Mouse (Mus musculus) midbrain, embryonic 13.5 days (tissue): Measurements from ENCODE around the gene Snd1. TPM values are rescaled to one million over a fixed set of nuclear protein-coding genes. Genes with fewer than 3 reads are reported as not detected.

Source experiments
- ATAC-seq: fragments of 200-750 bp; cut with Nextera tagmentation; 2 replicates; pipeline ENCODE4 v1.8.0; 2017; ENCODE audit warnings: mild to moderate bottlenecking, moderate TSS enrichment, moderate library complexity
- H3K27ac ChIP-seq: fragments of 300-500 bp; sonication (generic); 2 replicates; pipeline ENCODE4 v1.5.1; 2015; ENCODE audit warnings: inconsistent platforms, mild to moderate bottlenecking, moderate library complexity
- H3K27me3 ChIP-seq: fragments of 300-500 bp; sonication (generic); 2 replicates; pipeline ENCODE4 v1.6.1; 2015; ENCODE audit warnings: mild to moderate bottlenecking, inconsistent platforms
- H3K36me3 ChIP-seq: fragments of 300-500 bp; sonication (generic); 2 replicates; pipeline ENCODE4 v1.6.1; 2015; ENCODE audit warnings: mild to moderate bottlenecking, inconsistent platforms
- H3K4me1 ChIP-seq: fragments of 300-500 bp; sonication (generic); replicated peaks from 2 replicates; pipeline ENCODE4 v1.6.1; 2015; ENCODE audit warnings: inconsistent platforms
- H3K4me2 ChIP-seq: fragments of 300-500 bp; sonication (generic); replicated peaks from 2 replicates; pipeline ENCODE4 v1.6.1; 2015; ENCODE audit warnings: moderate library complexity, mild to moderate bottlenecking, inconsistent platforms
- H3K4me3 ChIP-seq: fragments of 300-500 bp; sonication (generic); replicated peaks from 2 replicates; pipeline ENCODE4 v1.5.1; 2015; ENCODE audit warnings: mild to moderate bottlenecking, inconsistent platforms
- H3K9ac ChIP-seq: fragments of 300-500 bp; sonication (generic); replicated peaks from 2 replicates; pipeline ENCODE4 v1.6.1; 2015; ENCODE audit warnings: mild to moderate bottlenecking, inconsistent platforms
- H3K9me3 ChIP-seq: fragments of 300-500 bp; sonication (generic); 2 replicates; pipeline ENCODE4 v1.6.1; 2016; ENCODE audit warnings: mild to moderate bottlenecking, inconsistent platforms
- WGBS: fragments of 180-500 bp; shearing (Covaris S2); methylation state at CpG from one replicate; pipeline ENCODE4 v1.1.7; 2015; 5-methylcytosine and 5-hydroxymethylcytosine counted together
- polyA plus RNA-seq: library from polyadenylated mRNA; unstranded; fragments of >200 nt; fragmentation: Nextera tagmentation; extraction: Ambion mirVana; gene quantifications from 2 replicates; pipeline ENCODE4 v1.2.1, GENCODE M21; 2015

The Snd1 gene
- polyA plus RNA-seq, 1 experiment from 2014 or later = 86.5 TPM

DNA sequence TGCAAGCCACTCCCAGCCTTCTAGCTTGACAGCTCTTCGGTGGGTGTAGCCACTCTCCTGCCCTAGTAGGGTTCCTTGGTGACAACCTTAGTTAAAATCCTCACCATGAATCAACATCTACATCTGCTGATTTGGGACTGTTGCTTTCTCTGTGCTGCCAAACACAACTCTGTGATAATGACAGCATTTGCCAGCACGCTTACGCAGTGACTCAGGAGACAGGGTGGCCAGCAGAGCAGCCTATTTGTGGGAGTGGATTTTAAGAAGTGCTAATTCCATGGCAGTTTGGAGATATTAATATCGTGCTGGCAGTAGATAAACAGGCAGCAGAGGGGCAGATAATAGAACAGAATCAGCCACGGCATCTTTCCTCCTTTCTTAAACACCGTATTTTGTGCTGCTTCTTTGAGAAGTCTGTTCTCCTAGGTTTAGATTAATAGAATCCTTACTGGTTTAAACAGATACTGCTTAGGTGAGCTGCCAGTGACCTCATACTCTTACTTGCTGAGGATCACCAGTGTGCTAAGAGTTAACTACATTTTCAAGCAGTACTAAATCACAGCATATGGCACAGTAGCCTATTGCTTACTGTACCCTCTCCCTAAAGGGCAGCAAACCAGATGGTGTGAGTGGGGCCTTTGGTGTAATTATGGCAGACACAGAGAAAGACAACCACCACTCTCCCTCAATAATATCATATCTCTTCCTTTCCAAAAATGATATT is 230.6 kb downstream of the Snd1 start:
- Histone ChIP-seq H3K9ac (no peak overlapping the region), H3K27ac (peak overlapping the region; percentile 55), H3K9me3 (no peaks in the 10 kb centered on the region), H3K27me3 (no peaks in the 10 kb centered on the region), H3K4me3 (no peak overlapping the region), H3K36me3 (0 out of 2 replicates have a peak, but pooled peaks cover 3% of the 10 kb centered on the region), H3K4me1 (peaks cover 47% of the 10 kb centered on the region), H3K4me2 (no peak overlapping the region)
- 77% methylated on average over 6 of the region's 6 CpGs for WGBS
- ATAC-seq = no peak

DNA sequence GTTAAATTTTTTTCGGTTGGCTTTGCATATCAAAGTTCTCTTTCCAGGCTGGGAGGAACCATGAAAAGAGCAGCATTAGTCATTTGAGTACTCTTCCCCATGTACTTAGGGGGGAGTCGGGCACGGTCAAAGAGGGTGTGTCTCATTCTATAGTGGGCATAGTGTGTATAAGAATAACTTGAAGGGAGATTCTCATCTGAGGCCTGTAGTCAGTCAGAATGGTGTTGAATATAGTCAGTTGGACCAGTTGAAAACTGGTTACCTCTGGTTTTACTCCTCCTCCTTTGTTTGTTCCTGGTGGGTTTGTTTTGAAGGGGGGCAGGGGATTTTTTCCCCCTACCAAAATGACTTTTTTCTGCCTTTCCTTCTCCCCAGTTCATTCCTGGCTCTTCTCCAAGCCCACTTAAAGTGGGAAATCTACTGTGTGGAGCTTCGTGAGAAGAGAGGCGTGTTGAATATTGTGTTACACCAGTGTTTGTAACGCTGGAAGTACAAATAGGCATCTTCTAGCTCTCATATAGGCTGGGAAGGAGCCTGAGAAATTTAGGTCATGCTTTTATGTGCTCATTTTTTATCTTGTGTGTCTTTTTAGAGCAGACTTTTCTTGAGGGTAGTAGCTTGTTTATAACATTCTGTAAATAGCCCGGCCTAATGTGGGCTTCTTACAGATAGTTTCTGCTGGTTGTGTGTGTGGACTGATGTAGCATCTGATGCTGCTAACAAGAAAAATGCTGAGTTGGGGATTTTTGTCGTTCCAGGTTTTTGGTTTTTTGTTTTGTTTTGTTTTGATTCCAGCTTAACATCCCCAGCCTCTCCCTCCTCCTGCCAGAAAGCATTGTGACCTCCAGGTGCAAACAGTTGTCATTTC is 231.4 kb downstream of the Snd1 start:
- no peak overlapping the region for H3K4me2 ChIP-seq
- no peaks in the 10 kb centered on the region for H3K27me3 ChIP-seq
- H3K9me3 ChIP-seq = no peaks in the 10 kb centered on the region
- 84% methylated on average over 8 of the region's 8 CpGs for WGBS
- no peak overlapping the region for H3K9ac ChIP-seq
- no peak overlapping the region for H3K4me3 ChIP-seq
- H3K4me1 ChIP-seq = peaks cover 47% of the 10 kb centered on the region
- ATAC-seq = no peak
- no peak overlapping the region for H3K27ac ChIP-seq
- 0 out of 2 replicates have a peak, but pooled peaks cover 3% of the 10 kb centered on the region for H3K36me3 ChIP-seq

DNA sequence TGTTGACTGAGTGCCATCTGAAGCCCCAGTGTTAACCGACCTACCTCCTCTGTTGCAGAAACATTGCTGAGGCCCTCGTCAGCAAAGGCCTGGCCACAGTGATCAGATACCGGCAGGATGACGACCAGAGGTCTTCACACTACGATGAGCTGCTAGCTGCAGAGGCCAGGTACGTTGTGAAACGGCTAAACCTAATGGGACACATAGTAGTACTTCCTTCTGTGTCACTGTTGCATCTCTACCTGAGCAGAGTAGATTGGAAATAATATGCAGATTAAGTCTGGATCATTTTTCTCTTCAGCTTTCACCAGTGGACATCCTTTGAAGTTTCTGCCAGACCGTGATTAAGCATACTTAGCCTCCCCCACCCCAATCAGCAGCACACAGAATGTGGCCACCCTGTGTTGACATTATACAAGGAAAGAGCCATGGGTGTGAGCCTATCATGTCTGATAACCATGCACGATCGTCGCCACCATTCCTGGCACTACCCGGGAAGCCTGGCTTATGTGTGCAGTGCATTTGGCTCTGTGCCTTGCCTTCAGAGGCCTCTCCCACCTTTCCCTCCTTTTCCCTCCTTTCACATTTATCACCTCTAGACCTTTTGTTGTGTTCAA is 232.1 kb downstream of the Snd1 start:
- Histone ChIP-seq H3K4me2 (no peak overlapping the region), H3K4me1 (peaks cover 44% of the 10 kb centered on the region), H3K36me3 (0 out of 2 replicates have a peak, but pooled peaks cover 3% of the 10 kb centered on the region), H3K27me3 (no peaks in the 10 kb centered on the region), H3K4me3 (no peak overlapping the region), H3K9ac (no peak overlapping the region), H3K9me3 (no peaks in the 10 kb centered on the region), H3K27ac (no peak overlapping the region)
- no peak for ATAC-seq
- WGBS = 88% methylated on average over 12 of the region's 12 CpGs

DNA sequence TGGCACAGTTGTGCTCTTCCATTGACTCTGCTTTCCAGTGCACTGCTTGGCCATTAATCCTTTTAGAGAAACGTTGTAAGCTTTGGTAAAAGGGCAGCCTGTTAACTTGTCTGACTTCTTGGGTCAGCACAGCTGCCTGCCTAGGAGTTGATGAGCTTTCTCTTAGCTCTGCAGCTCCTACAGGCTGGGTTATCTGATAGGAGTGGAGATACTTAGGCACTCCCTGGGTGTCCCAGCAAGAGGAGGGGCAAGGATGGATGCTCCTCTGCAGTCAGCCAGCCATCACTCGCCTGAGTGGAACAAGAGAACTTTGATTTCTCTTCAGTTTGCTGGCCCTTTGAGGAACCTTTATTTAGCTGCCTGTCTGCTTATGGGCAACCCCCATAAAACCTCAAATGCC is 235.1 kb downstream of the Snd1 start:
- WGBS = 18% methylated on average over 2 of the region's 2 CpGs
- H3K4me1 ChIP-seq = peaks cover 42% of the 10 kb centered on the region
- H3K36me3 ChIP-seq = 0 out of 2 replicates have a peak, but pooled peaks cover 3% of the 10 kb centered on the region
- no peak overlapping the region for H3K27ac ChIP-seq
- no peaks in the 10 kb centered on the region for H3K9me3 ChIP-seq
- ATAC-seq = no peak
- no peak overlapping the region for H3K4me2 ChIP-seq
- no peaks in the 10 kb centered on the region for H3K27me3 ChIP-seq
- no peak overlapping the region for H3K9ac ChIP-seq
- H3K4me3 ChIP-seq = no peak overlapping the region

DNA sequence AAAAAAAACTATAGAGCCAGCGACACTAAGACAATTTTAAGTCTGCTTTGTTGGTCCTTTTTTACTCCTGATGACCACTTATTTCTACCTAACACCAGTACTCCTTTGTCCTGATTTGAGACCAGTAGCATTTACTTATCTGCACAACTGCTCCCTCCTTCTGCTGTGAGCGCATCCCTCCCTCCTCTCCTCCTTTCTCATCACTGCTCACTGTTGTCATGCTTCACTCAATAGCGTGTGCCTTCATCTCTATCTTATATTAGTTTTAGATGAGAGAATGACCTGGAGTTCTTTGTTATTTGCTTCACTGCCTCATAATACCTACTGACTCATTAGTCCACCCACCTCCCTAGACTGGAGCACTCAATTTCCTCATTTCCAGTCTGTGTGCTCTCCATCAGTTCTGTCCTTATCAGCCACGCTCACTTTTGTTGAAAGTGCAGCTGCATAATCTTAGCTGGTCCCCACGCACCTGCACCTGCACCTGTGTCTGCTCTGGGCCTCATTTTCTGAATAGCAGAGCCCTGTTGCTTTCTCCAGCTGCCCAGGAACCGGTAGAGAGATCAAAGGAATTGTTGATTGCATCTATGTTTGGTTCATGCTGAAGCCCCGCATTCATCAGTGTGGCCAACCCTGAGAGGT is 242.4 kb downstream of the Snd1 start:
- H3K4me2 ChIP-seq = no peak overlapping the region
- peaks cover 20% of the 10 kb centered on the region for H3K4me1 ChIP-seq
- ATAC-seq = no peak
- H3K27ac ChIP-seq = 0 out of 2 replicates have a peak overlapping the region, but pooled peaks have one; percentile 36
- no peak overlapping the region for H3K9ac ChIP-seq
- 39% methylated on average over 7 of the region's 7 CpGs for WGBS
- no peaks in the 10 kb centered on the region for H3K36me3 ChIP-seq
- no peak overlapping the region for H3K4me3 ChIP-seq
- no peaks in the 10 kb centered on the region for H3K27me3 ChIP-seq
- no peaks in the 10 kb centered on the region for H3K9me3 ChIP-seq

DNA sequence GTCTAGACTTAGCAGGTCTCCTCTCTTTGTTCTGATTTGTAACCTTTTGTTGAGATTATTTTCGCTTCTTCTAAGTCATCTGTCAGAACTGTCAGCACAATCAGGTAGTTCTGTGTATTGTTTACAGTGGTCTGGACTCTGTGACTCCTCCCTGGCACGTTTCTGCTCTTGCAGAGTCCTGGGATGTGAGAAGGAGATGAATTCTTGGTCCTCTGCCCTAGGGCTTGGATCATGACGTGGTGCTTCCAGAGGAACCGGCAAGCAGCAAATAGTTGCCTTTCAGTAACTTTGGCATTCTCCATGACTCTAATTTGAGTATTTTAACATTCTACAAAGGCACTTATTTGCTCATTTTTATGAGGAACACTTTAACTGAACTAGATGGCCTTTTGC is 242.9 kb downstream of the Snd1 start:
- H3K9ac ChIP-seq = no peak overlapping the region
- ATAC-seq = no peak
- 0 out of 2 replicates have a peak overlapping the region, but pooled peaks have one; percentile 36 for H3K27ac ChIP-seq
- H3K9me3 ChIP-seq = no peaks in the 10 kb centered on the region
- peaks cover 20% of the 10 kb centered on the region for H3K4me1 ChIP-seq
- WGBS = 45% methylated on average over 4 of the region's 4 CpGs
- H3K4me3 ChIP-seq = no peak overlapping the region
- H3K4me2 ChIP-seq = no peak overlapping the region
- H3K36me3 ChIP-seq = no peaks in the 10 kb centered on the region
- H3K27me3 ChIP-seq = no peaks in the 10 kb centered on the region

DNA sequence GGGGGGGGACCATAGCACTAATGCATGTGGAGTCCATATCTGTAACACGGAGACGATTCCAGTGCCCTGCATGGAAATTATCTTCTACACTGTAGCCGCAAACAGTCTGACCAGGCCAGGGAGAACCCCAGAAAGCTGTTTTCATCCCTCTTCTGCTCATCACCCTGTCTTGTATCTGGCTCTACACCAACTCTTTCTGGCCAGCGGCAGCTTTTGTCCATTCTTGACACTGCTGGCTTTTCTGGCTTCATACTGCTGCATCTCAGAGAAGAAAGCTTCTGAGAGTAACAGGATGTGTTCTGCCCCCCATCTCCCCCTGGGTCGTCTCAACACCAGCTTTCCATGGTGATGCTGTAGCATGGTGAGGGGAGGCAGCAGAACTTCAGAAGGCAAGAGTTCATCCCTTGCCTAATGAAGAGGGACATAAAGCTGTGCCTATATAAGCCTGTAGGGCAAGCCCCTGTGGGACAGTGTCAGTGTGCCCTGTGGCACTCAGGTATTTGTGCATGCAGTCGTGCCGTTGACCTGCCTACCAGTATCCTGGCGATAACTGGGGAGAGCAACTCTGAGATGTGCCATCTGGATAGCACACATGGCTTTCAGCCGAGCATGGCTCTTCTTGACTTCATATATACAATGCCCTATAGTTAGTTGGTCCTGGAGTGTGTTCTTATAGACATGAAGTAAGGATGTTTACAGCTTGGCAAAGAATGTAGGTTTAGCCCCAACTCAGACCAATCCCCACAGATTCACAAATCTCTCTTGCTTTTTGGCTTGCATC is 245.6 kb downstream of the Snd1 start:
- no peaks in the 10 kb centered on the region for H3K9me3 ChIP-seq
- H3K27ac ChIP-seq = no peak overlapping the region
- 95% methylated on average over 9 of the region's 9 CpGs for WGBS
- ATAC-seq = no peak
- H3K36me3 ChIP-seq = no peaks in the 10 kb centered on the region
- no peak overlapping the region for H3K4me2 ChIP-seq
- no peak overlapping the region for H3K4me3 ChIP-seq
- peaks cover 12% of the 10 kb centered on the region for H3K4me1 ChIP-seq
- no peaks in the 10 kb centered on the region for H3K27me3 ChIP-seq
- H3K9ac ChIP-seq = no peak overlapping the region

DNA sequence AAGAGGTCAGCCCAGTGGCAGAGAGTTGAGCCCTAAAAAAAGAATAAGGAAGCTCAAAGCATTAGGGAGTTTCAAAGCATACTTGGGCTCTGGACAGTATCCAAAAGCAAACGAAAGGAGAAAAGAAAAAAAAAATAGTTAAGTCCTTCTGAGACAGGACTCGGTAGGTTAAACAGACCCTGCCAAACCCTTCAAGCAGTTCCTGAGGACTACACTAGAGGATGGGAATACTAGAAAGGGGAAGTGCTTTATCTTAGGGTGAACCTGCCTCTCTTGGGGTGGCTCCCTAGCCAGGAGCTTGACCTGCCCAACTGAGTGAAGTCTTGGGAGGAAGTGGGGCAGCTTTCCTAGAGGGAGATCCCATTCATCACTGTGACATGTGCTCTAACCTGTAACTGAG is 248.1 kb downstream of the Snd1 start:
- no peaks in the 10 kb centered on the region for H3K9me3 ChIP-seq
- H3K4me2 ChIP-seq = no peak overlapping the region
- no peak overlapping the region for H3K9ac ChIP-seq
- H3K4me3 ChIP-seq = no peak overlapping the region
- H3K4me1 ChIP-seq = peaks cover 7% of the 10 kb centered on the region; the same call in 1 of the 2 replicates
- 53% methylated on average over 2 of the region's 2 CpGs for WGBS
- no peak for ATAC-seq
- H3K27ac ChIP-seq = no peak overlapping the region
- no peaks in the 10 kb centered on the region for H3K27me3 ChIP-seq
- no peaks in the 10 kb centered on the region for H3K36me3 ChIP-seq

DNA sequence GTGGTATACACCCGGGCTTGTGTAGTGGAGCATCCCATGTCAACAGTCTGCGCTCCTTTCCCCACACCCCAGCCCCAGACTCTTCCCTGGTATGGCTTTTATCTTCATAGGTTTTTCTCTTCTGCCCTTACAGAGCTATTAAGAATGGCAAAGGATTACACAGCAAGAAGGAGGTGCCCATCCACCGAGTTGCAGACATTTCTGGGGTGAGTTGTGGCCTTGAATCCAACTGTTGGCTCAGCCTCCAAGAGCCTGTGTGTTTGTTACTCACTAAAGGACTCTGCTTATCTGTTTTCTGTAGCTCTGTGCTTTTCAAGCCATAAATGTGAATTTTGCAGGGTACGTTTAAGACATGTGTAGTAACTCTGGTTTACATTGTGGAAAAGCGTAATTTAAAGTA is 249.8 kb downstream of the Snd1 start:
- no peak overlapping the region for H3K4me3 ChIP-seq
- 66% methylated on average over 5 of the region's 5 CpGs for WGBS
- H3K9me3 ChIP-seq = no peaks in the 10 kb centered on the region

DNA sequence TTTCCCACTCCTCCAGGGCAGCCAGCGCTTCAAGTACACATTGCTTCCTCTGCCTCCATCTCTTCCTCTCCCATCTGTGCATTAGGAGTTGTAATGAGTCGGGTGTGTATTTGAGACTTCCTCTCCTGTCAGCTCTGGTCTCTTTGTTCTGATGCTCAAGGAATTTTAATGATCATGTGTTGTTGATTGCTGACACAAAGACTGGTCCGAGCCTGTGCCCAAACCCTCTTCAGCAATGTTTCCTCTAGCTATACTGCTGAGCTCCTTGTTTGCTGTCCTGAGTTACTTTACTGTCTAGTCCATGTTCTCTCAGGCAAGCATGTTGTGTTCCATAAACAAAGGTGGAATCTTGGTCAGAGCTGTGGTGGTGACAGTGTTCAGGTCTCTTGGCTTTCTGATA is 254.3 kb downstream of the Snd1 start:
- ATAC-seq = peak; percentile 45
- H3K27me3 ChIP-seq = no peaks in the 10 kb centered on the region
- no peak overlapping the region for H3K27ac ChIP-seq
- peaks cover 26% of the 10 kb centered on the region for H3K4me1 ChIP-seq
- H3K9ac ChIP-seq = no peak overlapping the region
- no peaks in the 10 kb centered on the region for H3K9me3 ChIP-seq
- 33% methylated on average over 3 of the region's 3 CpGs for WGBS
- no peak overlapping the region for H3K4me3 ChIP-seq
- no peaks in the 10 kb centered on the region for H3K36me3 ChIP-seq
- H3K4me2 ChIP-seq = no peak overlapping the region

More for the DNA sequence above, 249.8 kb downstream of the Snd1 start:
- no peak for ATAC-seq
- no peak overlapping the region for H3K4me2 ChIP-seq
- no peaks in the 10 kb centered on the region for H3K27me3 ChIP-seq
- no peak overlapping the region for H3K27ac ChIP-seq
- H3K9ac ChIP-seq = no peak overlapping the region
- no peaks in the 10 kb centered on the region for H3K36me3 ChIP-seq
- H3K4me1 ChIP-seq = peaks cover 23% of the 10 kb centered on the region

DNA sequence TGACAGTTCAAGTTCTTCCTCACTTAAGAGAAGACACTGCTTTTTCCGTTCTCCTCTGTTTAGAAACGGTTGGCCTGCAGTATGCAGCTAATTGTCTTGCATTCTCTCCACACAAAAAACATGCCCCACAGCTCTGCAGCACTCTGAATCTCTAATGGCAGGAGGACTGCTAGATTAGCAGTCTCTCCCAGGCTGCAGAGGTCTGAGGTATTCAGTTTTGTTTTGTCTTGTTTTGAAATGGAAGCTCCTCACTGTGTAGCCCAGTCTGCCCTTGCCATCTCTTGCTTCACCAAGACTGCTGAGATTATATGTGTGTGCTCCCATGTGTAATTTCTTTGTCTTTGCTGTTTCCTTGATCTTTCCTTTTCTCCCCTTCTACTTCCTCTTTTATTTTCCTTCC is 254.7 kb downstream of the Snd1 start:
- Histone ChIP-seq H3K36me3 (no peaks in the 10 kb centered on the region), H3K4me2 (no peak overlapping the region), H3K27me3 (no peaks in the 10 kb centered on the region), H3K4me3 (no peak overlapping the region), H3K9me3 (no peaks in the 10 kb centered on the region), H3K9ac (no peak overlapping the region), H3K4me1 (peaks cover 26% of the 10 kb centered on the region), H3K27ac (no peak overlapping the region)
- 13% methylated on average over 2 of the region's 2 CpGs for WGBS
- peak; percentile 60; the same call in 1 of the 2 replicates for ATAC-seq
